Mouse (Mus musculus) monocyte, adult 59 days (primary cell): ENCODE measurements around the gene Snca. TPM values are rescaled to one million over a fixed set of nuclear protein-coding genes. Genes with fewer than 3 reads are reported as not detected.

ENCODE experiments used
- total RNA-seq, 2 experiments: library from RNA; stranded (reverse); gene quantifications; one replicate each; pipeline ENCODE4 v1.2.4; 2023

Snca gene
- under 1 TPM in 1 of 2 experiments, not detected in 1; 0.55 TPM for total RNA-seq

DNA sequence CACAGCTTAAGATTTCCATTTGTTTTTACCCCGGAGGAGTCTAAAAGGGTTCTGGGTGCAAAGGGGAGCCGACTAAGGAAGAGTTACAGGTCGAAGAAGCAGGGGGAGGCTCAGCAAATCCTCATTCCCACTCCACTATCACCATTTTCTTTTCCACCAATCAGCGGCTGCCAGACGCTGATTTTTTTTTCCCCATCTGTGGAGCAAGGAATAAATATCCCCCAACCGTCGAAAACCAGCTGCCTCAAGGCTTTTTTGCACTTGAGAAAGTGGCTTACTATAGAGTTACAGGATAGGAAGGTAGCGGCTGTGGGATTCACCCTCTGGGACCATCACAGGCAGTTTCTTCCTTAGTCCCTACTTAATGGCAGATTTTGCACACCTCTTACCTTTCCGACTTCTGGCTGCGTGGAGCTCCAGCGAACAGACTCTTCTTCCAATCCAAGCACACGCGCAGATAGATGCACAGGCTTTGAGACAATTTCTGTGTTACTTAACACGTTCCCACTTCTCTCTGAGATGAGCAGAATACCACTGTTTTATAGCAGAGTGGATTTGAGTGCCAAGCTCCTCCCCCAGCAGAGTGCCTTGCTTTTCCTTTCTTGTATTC is at the start of gene Snca:
TSS of gene Snca (minus strand) at position 574 of the 610 bp plus-strand sequence.

Other genes with a start within 250 kb of the Snca start
- gene Mmrn1, start 95.1 kb upstream of the Snca start, total RNA-seq = not detected